Mouse (Mus musculus): ENCODE results near the gene Cuedc1. TPM values are rescaled to one million over a fixed set of nuclear protein-coding genes. Genes with fewer than 3 reads are reported as not detected.

Gene Cuedc1
- polyA plus RNA-seq, 1 experiment: 62.4 TPM

DNA sequence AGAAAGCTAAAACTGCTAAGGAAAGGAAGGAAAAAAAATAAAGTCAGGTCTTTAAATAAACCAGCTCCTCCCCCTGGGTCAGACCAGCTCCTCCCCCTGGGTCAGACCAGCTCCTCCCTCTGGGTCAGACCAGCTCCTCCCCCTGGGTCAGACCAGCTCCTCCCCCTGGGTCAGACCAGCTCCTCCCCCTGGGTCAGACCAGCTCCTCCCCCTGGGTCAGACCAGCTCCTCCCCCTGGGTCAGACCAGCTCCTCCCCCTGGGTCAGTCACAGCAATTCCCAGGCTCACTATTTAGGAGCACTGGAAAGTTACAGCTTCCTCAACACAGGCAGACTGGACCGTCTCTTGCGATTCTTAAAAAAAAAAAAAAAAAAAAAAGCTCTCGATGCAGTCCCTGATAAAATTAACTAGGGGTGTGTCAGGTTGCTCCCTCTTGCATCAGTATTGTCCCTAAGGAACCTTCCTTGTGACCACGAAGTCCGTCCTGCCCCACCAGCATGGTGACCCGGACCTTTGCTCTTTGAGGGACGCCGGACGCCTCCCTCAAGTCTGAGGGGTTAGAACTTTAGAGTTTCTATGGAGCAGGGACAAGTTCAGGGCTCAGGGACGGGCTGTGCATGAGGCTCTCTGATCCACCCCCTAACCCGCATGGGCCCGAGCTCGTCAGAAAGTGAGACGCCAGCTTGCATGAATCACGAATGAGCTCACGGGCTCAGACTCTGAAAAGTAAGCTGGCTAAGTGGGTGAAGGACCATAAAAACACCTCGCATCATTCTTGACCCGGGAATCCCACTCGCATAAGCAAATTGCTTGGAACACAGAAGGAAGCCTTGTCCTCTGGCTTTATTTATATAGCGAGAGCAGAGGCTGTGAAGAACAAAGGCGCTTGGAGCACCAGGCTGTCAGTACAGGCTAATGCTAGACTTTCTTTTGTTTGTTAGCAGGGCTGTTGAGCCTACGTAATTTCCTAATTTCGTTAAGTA is 137.7 kb downstream of the Cuedc1 start:
- peak; percentile 46 for DNase-seq (ENCODE audit: low spot score)

DNA sequence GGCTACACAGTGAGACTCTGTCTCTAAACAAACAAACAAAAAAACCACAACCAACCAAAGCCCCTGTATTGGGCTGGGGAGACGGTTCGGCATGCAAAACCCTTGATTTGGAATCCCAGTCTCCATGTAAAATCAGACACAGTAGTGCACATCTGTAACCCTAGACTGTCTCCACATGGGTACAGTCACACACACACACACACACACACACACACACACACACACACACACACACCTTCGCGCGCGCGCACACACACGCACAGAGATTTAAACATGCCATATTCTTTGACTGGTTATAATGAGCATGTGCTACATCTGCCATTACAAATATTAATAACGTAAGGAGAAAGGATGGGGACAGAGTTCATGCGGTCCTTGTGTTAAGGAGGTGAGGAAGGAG is 142.4 kb downstream of the Cuedc1 start:
- no peak for DNase-seq (ENCODE audit: low spot score)

DNA sequence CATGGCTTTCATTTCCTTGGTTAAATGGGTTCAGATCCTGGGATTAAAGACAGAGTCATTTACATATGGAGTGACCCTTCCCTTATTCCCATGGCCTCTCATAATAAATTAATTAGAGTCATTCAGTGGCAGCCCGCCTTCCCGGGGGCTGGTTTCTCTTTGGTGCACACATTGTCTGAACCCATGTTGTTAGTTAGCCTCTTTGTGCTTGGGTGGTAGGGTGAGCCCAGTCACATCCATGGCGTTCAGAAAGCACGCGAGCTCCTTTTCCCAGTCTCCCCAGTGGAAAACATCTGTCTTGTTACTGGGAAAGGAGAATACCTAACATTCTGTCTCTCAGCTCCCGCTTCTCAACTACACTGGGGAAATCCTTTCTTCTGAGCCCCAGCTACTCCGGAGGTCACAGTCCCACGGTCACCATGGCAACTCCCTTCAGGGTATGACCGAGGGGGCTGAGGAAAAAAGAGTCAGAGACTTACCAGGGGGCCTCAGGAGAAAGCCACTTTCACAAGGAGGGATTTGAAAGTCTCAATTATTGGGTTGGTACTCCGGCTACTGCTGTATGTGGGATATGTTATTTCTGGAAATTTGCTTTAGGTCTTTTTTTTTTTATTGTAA is 143.0 kb downstream of the Cuedc1 start:
- DNase-seq (ENCODE audit: low spot score): no peak

DNA sequence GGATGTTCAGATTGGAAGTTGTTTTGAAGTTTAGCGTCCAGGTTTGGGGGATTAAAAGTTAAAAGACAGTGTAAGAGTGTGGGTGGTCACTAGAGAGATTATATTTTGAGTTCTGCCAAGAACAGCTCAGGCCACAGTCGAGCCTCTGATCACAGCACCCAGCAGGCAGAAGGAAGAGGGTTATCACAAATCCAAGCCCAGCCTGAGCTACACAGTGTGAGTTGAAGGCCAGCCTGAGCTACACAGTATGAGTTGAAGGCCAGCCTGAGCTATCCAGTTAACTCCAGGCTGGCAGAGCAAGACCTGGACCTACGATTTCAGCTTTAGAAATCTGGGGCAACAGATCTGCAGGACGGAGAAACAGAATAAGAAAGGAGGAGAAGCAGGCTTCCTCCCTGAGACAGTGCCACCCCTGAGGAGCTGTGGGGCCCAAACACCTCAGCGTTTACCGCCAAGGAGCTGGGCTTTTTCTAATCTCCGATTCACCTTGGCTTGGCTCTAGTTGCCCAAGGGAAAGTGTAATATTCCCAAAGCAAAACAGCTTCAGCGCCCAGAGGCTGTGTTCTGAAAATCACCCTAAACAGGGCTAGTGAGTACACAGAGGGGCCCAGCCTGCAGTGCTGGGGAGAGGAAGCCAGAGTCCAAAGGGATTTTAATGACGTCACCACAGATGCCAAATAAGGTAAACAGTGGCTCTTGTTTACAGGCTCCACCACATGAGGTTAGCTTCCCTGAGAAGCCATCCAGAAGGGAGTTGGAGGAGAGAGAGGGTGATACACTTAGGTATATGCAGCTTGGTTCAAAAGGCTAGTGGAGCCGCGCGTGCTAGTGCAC is 143.8 kb downstream of the Cuedc1 start:
- no peak for DNase-seq (ENCODE audit: low spot score)

Other genes with a start within 250 kb of the Cuedc1 start
- 14.6 and 19.2 TPM in 2 replicates for gene Mks1, start 244.8 kb upstream of the Cuedc1 start, polyA plus RNA-seq (2012; rRNA removed)
- gene Epx, start 222.5 kb upstream of the Cuedc1 start, polyA plus RNA-seq (2012; rRNA removed): not detected in 2 replicates
- gene Olfr462, start 205.8 kb upstream of the Cuedc1 start, polyA plus RNA-seq (2012; rRNA removed): not detected in 2 replicates
- gene Olfr463, start 200.7 kb upstream of the Cuedc1 start, polyA plus RNA-seq (2012; rRNA removed): not detected in 2 replicates
- gene Olfr464, start 177.1 kb upstream of the Cuedc1 start, polyA plus RNA-seq (2012; rRNA removed): not detected in 2 replicates
- 99.3 and 124 TPM in 2 replicates for gene Dynll2, start 110.5 kb upstream of the Cuedc1 start, polyA plus RNA-seq (2012; rRNA removed)
- 240 and 325 TPM in 2 replicates for gene Srsf1, start 50.7 kb upstream of the Cuedc1 start, polyA plus RNA-seq (2012; rRNA removed)
- 33.6 and 47.4 TPM in 2 replicates for gene Vezf1, start 29.8 kb upstream of the Cuedc1 start, polyA plus RNA-seq (2012; rRNA removed)
- gene Mrps23, start 106.3 kb downstream of the Cuedc1 start, polyA plus RNA-seq (2012; rRNA removed): 77.3 and 83.9 TPM in 2 replicates
- gene Ccdc182, start 196.0 kb downstream of the Cuedc1 start, polyA plus RNA-seq (2012; rRNA removed): not detected in 2 replicates

All from urinary bladder, adult 2 months (tissue).